Mouse (Mus musculus) bone marrow, adult 2 months (tissue): ENCODE measurements around the gene Mrpl45. TPM values are rescaled to one million over a fixed set of nuclear protein-coding genes. Genes with fewer than 3 reads are reported as not detected.
"Not testable (repeated sequence)": the region's sequence is repeated elsewhere in the genome, so short reads cannot be mapped to it uniquely, and the experiment has no call there.

Source experiments
- H3K27ac ChIP-seq: fragments of 200-500 bp; 2 replicates; pipeline ENCODE4 v1.5.1; 2012; ENCODE audit warnings: low read depth, mild to moderate bottlenecking, control low read depth, inconsistent platforms, low read length; ENCODE audit not compliant: control insufficient read depth, poor library complexity, insufficient read depth
- H3K4me1 ChIP-seq: fragments of 200-500 bp; 2 replicates; pipeline ENCODE4 v1.6.1; 2011; ENCODE audit warnings: low read length; ENCODE audit not compliant: control insufficient read depth, insufficient read depth
- H3K4me3 ChIP-seq: fragments of 200-500 bp; replicated peaks from 2 replicates; pipeline ENCODE3; 2011; ENCODE audit warnings: mild to moderate bottlenecking, low read depth, low read length, control low read depth; ENCODE audit not compliant: control insufficient read depth
- CTCF ChIP-seq: fragments of 200-500 bp; IDR thresholded peaks from 2 replicates; pipeline ENCODE4 v1.5.1; 2011; ENCODE audit warnings: low read length, control low read depth; ENCODE audit not compliant: control insufficient read depth, insufficient read depth
- POLR2A ChIP-seq: fragments of 200-500 bp; IDR thresholded peaks from 2 replicates; pipeline ENCODE4 v1.6.1; 2011; ENCODE audit warnings: low read depth, mild to moderate bottlenecking, control low read depth, low read length, borderline replicate concordance; ENCODE audit not compliant: control insufficient read depth
- WGBS: fragments of 180-500 bp; shearing (Covaris S2); methylation state at CpG from one replicate; pipeline ENCODE4 v1.1.7; 2018; 5-methylcytosine and 5-hydroxymethylcytosine counted together
- polyA plus RNA-seq: library from polyadenylated mRNA; stranded (reverse); fragments of >200 nt; gene quantifications from 2 replicates; pipeline ENCODE4 v1.2.4, GENCODE M21; 2011; ENCODE audit warnings: low replicate concordance; ENCODE audit not compliant: missing spikeins, insufficient read depth, insufficient read length

The Mrpl45 gene
- polyA plus RNA-seq, 1 experiment, result 16.9 TPM

GRCm38 (mm10) chr11:97307294-97308069 lies 8.0 kb upstream of the Mrpl45 start:
- no peak for TF ChIP-seq POLR2A
- TF ChIP-seq CTCF, result no peak
- no peak overlapping the region for H3K4me3 ChIP-seq
- no peak overlapping the region for H3K27ac ChIP-seq
- 88% methylated on average over 11 of the region's 11 CpGs for WGBS
- H3K4me1 ChIP-seq, result no peaks in the 10 kb centered on the region

GRCm38 (mm10) chr11:97308806-97309450 lies 6.6 kb upstream of the Mrpl45 start:
- H3K27ac ChIP-seq, result peak overlapping the region; percentile 89
- H3K4me1 ChIP-seq, result no peaks in the 10 kb centered on the region
- WGBS, result 6% methylated on average over 3 of the region's 3 CpGs
- no peak for TF ChIP-seq POLR2A
- TF ChIP-seq CTCF, result no peak
- H3K4me3 ChIP-seq, result peak overlapping the region; percentile 74

GRCm38 (mm10) chr11:97309451-97309836 lies 6.1 kb upstream of the Mrpl45 start:
- no peak for TF ChIP-seq POLR2A
- no peak for TF ChIP-seq CTCF
- H3K4me3 ChIP-seq, result peak overlapping the region; percentile 74
- peak overlapping the region; percentile 89 for H3K27ac ChIP-seq
- no peaks in the 10 kb centered on the region for H3K4me1 ChIP-seq
- WGBS, result under 1% methylated on average over 9 of the region's 9 CpGs

DNA sequence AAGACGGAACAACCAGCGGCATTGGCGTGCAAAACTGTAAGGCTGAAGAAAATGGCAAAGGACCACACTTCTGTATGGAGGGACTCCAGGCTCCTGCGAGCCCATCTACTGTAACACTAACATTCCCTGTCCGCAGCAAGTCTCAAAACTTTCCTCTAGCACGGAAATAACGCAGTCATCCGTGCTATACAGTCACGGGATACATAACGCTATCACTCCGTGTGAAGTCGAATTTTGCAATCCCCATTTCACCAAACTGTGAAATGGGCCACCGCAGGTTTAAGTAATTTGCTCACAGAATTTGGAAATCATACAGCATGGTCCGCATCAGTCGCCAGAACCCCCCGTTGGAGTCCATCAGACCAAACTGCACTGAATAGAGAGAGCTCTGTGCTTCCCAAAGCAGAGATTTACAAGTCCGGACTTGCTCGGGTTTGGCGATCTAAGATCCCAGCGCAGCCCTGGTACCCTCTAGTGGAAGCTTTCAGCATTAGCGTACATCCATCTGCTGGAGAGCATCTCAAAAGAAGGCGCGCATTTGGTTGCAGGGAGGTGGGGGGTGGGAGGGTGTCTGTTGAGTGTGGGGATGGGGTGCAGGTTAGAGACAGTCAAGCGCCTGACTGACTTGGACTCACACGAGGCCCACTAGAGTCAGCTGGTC lies 5.5 kb upstream of the Mrpl45 start:
- H3K4me1 ChIP-seq, result no peaks in the 10 kb centered on the region; the same call in 1 of the 2 replicates
- H3K4me3 ChIP-seq, result peak overlapping the region; percentile 74
- peak overlapping the region; percentile 89 for H3K27ac ChIP-seq
- peak; percentile 67 for TF ChIP-seq CTCF
- no peak for TF ChIP-seq POLR2A
- under 1% methylated on average over 25 of the region's 25 CpGs for WGBS

GRCm38 (mm10) chr11:97310895-97311631 lies 4.5 kb upstream of the Mrpl45 start:
- Histone ChIP-seq H3K27ac (no peak overlapping the region), H3K4me3 (no peak overlapping the region), H3K4me1 (no peaks in the 10 kb centered on the region; the same call in 1 of the 2 replicates)
- no peak for TF ChIP-seq POLR2A
- no peak for TF ChIP-seq CTCF
- 7% methylated on average over 18 of the region's 18 CpGs for WGBS

- not testable (repeated sequence) for H3K4me1 ChIP-seq, H3K27ac ChIP-seq, H3K4me3 ChIP-seq
- WGBS, result 73% methylated on average over 1 of the region's 1 CpGs
These were observed 2.6 kb upstream of the Mrpl45 start for GRCm38 (mm10) chr11:97312871-97313270.

DNA sequence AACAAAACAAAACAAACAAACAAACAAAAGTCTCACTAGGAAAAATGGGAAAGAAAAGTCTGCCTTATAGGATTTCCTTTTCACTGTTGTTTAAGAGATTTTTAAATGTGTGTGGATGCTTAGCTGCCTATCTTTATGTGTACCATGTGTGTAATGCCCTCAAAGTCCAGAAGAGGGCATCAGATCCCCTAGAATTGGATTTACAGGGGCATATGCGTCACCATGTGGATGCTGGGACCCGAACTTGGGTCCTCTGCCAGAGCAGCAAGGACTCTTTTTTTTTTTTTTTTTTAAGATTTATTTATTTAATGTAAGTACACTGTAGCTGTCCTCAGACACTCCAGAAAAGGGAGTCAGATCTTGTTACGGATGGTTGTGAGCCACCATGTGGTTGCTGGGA lies 1.4 kb upstream of the Mrpl45 start:
- 90% methylated on average over 3 of the region's 3 CpGs for WGBS
- Histone ChIP-seq H3K4me1 (no peaks in the 10 kb centered on the region; the same call in 1 of the 2 replicates), H3K4me3 (no peak overlapping the region), H3K27ac (no peak overlapping the region)
- TF ChIP-seq CTCF (no peak), POLR2A (no peak)
